Mouse (Mus musculus) thymus, adult 2 months (tissue): ENCODE measurements around the gene Ust.

Source experiments
- CTCF ChIP-seq: fragments of 200-500 bp; IDR thresholded peaks from 2 replicates; pipeline ENCODE4 v1.5.1; 2012; ENCODE audit warnings: mild to moderate bottlenecking, control low read depth, low read length, moderate library complexity, borderline replicate concordance; ENCODE audit not compliant: control insufficient read depth, poor library complexity, insufficient read depth; ENCODE audit errors: extremely low read depth
- POLR2A ChIP-seq: fragments of 200-500 bp; IDR thresholded peaks from 2 replicates; pipeline ENCODE4 v1.6.1; 2012; ENCODE audit warnings: mild to moderate bottlenecking, low read length, control low read depth, moderate library complexity; ENCODE audit not compliant: control insufficient read depth, poor library complexity, insufficient read depth; ENCODE audit errors: extremely low read depth

GRCm38 (mm10) chr10:8203681-8204080 is 314.9 kb downstream of the Ust start:
- TF ChIP-seq CTCF (no peak), POLR2A (no peak)
